8 mouse cellular contexts compared by ENCODE assay signal in genomic region chr1:158596726-158597448, GRCm38 (mm10).
DNase-seq lines count a peak whose midpoint lies in the region; ATAC-seq lines count a peak whose summit lies in the region.

No protein-coding gene starts in this region.

- no peak overlapping the region for H3K4me2 ChIP-seq in midbrain, embryonic 14.5 days (ENCODE audit: low read length)

- H3K4me1 ChIP-seq in limb, embryonic 10.5 days: peaks cover 25% of the 10 kb centered on the region
- no peaks in the 10 kb centered on the region for H3K4me1 ChIP-seq in midbrain, embryonic 14.5 days (ENCODE audit: control insufficient read depth, insufficient read depth, low read length)

- ATAC-seq in midbrain, embryonic 14.5 days (ENCODE audit: low FRiP score, low TSS enrichment): peak; percentile 40; the same call in 1 of the 2 replicates

- no peak overlapping the region for H3K4me3 ChIP-seq in limb, embryonic 10.5 days
- H3K4me3 ChIP-seq in midbrain, embryonic 14.5 days (replicated peaks; ENCODE audit: low read depth, low read length): no peak overlapping the region

- peak; percentile 22 for DNase-seq in gastrocnemius, adult 18-20 months (ENCODE audit: low spot score)
- DNase-seq in gastrocnemius, adult 8-10 months (ENCODE audit: low spot score in 2 of 2): no peak
- peak; percentile 83 to 84 for DNase-seq in cerebellum, postnatal 10 days
- peak; percentile 46 for DNase-seq in frontal cortex, postnatal 36 days (ENCODE audit: low spot score in 2 of 2)
- peak; percentile 35 for DNase-seq in hindlimb bud, embryonic 11.5 days (ENCODE audit: extremely low spot score, low read depth, low spot score)
- DNase-seq in limb, embryonic 10.5 days (ENCODE audit: low spot score): peak; percentile 86
- peak; percentile 72 for DNase-seq in midbrain, embryonic 14.5 days
- DNase-seq in urinary bladder, postnatal 36 days (ENCODE audit: low spot score in 2 of 2): peak; percentile 1 to 20

- H3K9ac ChIP-seq in midbrain, embryonic 14.5 days (replicated peaks; ENCODE audit: low read length): no peak overlapping the region

- WGBS in limb, embryonic 10.5 days: 37% methylated on average over 16 of the region's 16 CpGs
- WGBS in midbrain, embryonic 14.5 days: 43% methylated on average over 16 of the region's 16 CpGs

- H3K36me3 ChIP-seq in limb, embryonic 10.5 days: no peaks in the 10 kb centered on the region
- peaks cover 21% of the 10 kb centered on the region for H3K36me3 ChIP-seq in midbrain, embryonic 14.5 days (ENCODE audit: control insufficient read depth, insufficient read depth, low read length)

- no peaks in the 10 kb centered on the region for H3K9me3 ChIP-seq in limb, embryonic 10.5 days (replicated peaks)
- no peaks in the 10 kb centered on the region for H3K9me3 ChIP-seq in midbrain, embryonic 14.5 days (ENCODE audit: control insufficient read depth, low read length)

- H3K27ac ChIP-seq in limb, embryonic 10.5 days: 0 out of 2 replicates have a peak overlapping the region, but pooled peaks have one; percentile 0
- no peak overlapping the region for H3K27ac ChIP-seq in midbrain, embryonic 14.5 days (replicated peaks; ENCODE audit: low read depth, low read length)

- no peaks in the 10 kb centered on the region for H3K27me3 ChIP-seq in limb, embryonic 10.5 days (ENCODE audit: low read depth, poor library complexity, severe bottlenecking)
- no peaks in the 10 kb centered on the region for H3K27me3 ChIP-seq in midbrain, embryonic 14.5 days (ENCODE audit: control insufficient read depth, insufficient read depth, low read length)

Comparison
In these comparisons a context has a peak if more than half of its experiments do, and no peak if none do; other contexts are left out.
1. DNase-seq: peak in gastrocnemius, adult 18-20 months (single experiment), cerebellum, postnatal 10 days (2 of 2), frontal cortex, postnatal 36 days (2 of 2), hindlimb bud, embryonic 11.5 days (single experiment), limb, embryonic 10.5 days (single experiment), midbrain, embryonic 14.5 days (single experiment) and urinary bladder, postnatal 36 days (2 of 2); none in gastrocnemius, adult 8-10 months (0 of 2).